8 mouse cellular contexts compared by ENCODE assay signal in genomic region chr2:27235729-27236128, GRCm38 (mm10). TPM values are rescaled to one million over a fixed set of nuclear protein-coding genes. Genes with fewer than 3 reads are reported as not detected.
A peak's percentile ranks its signal among the peaks of the same experiment; 100 is the strongest.
DNase-seq lines count a peak whose midpoint lies in the region; ATAC-seq and TF ChIP-seq lines count a peak whose summit lies in the region.

No protein-coding gene starts in this region.

- peak overlapping the region; percentile 67; the same call in 1 of the 2 replicates for H3K27ac ChIP-seq in heart, embryonic 10.5 days
- no peak overlapping the region for H3K27ac ChIP-seq in small intestine, adult 2 months (ENCODE audit: insufficient read depth, low read depth, low read length)

- peaks cover 37% of the 10 kb centered on the region for H3K27me3 ChIP-seq in heart, embryonic 10.5 days (ENCODE audit: insufficient read depth, poor library complexity, severe bottlenecking)
- H3K27me3 ChIP-seq in small intestine, adult 2 months (ENCODE audit: control insufficient read depth, insufficient read depth, low read length): no peaks in the 10 kb centered on the region

- no peak for ATAC-seq in megakaryocyte, adult 5-6 weeks (ENCODE audit: poor library complexity, severe bottlenecking)

- H3K9me3 ChIP-seq in heart, embryonic 10.5 days: no peaks in the 10 kb centered on the region

- WGBS in heart, embryonic 10.5 days: 9% methylated on average over 3 of the region's 3 CpGs
- WGBS in small intestine, adult 2 months: 21% methylated on average over 3 of the region's 3 CpGs

- H3K4me1 ChIP-seq in heart, embryonic 10.5 days: peaks cover 22% of the 10 kb centered on the region
- 0 out of 2 replicates have a peak, but pooled peaks cover 2% of the 10 kb centered on the region for H3K4me1 ChIP-seq in small intestine, adult 2 months (ENCODE audit: control insufficient read depth, insufficient read depth, insufficient read length, low read length)

- no peak overlapping the region for H3K4me3 ChIP-seq in heart, embryonic 10.5 days
- H3K4me3 ChIP-seq in small intestine, adult 2 months (ENCODE audit: low read depth, low read length): no peak overlapping the region

- DNase-seq in CD4-positive helper T cell, adult 2 months (ENCODE audit: low read depth, low spot score): peak; percentile 41
- peak; percentile 44 for DNase-seq in R1 (ENCODE audit: low read depth, low spot score)
- DNase-seq in embryo, embryonic 10.5 days (ENCODE audit: low spot score): peak; percentile 80
- DNase-seq in heart, embryonic 10.5 days (ENCODE audit: low spot score): no peak
- peak; percentile 83 to 84 for DNase-seq in layer of hippocampus, postnatal 14 days (ENCODE audit: low spot score in 2 of 2)
- peak; percentile 66 to 78 for DNase-seq in lung, postnatal 4 days

- no peaks in the 10 kb centered on the region for H3K36me3 ChIP-seq in heart, embryonic 10.5 days
- H3K36me3 ChIP-seq in small intestine, adult 2 months (ENCODE audit: control insufficient read depth, insufficient read depth, low read length): no peaks in the 10 kb centered on the region

- no peak for TF ChIP-seq POLR2A in small intestine, adult 2 months (IDR thresholded peaks at IDR 0.05; ENCODE audit: low read depth, low read length)

- TF ChIP-seq CTCF in small intestine, adult 2 months (IDR thresholded peaks at IDR 0.05; ENCODE audit: extremely low read depth, insufficient read length, insufficient replicate concordance, low read depth, low read length): peak; percentile 29; the same call in 1 of the 2 replicates

RNA-seq across cellular contexts. Expression of gene Sardh, which starts 12.4 kb away (rescaled TPM):
- polyA plus RNA-seq in heart, embryonic 10.5 days (2016; fragmentation: Nextera tagmentation; extraction: Ambion mirVana): 11.8 and 13.4 TPM in 2 replicates
- 10 to 100 TPM in 1 of 2 experiments, 1 to 10 TPM in 1; 9.8 to 10.5 TPM for total RNA-seq in layer of hippocampus, postnatal 14 days (2021)
- 9.3 and 13.1 TPM in 2 replicates for polyA plus RNA-seq in small intestine, adult 2 months (2012; rRNA removed)
- not detected in 2 replicates for total RNA-seq in megakaryocyte, adult 5-6 weeks (2015)
- total RNA-seq in megakaryocyte, adult 5-6 weeks (2017): 2.0 TPM in 1 of 2 replicates, not detected in the other
